Mouse (Mus musculus) pancreas, adult 10 weeks (tissue): ENCODE results near the gene Grpel1. TPM values are rescaled to one million over a fixed set of nuclear protein-coding genes. Genes with fewer than 3 reads are reported as not detected.

Experiments
- polyA plus RNA-seq: library from polyadenylated mRNA; stranded (reverse); fragments of 350-450 nt; fragmentation: Illumina TruSeq; extraction: RNeasy Lipid Tissue Mini Kit (QIAGEN cat#74804); gene quantifications from one replicate; pipeline ENCODE4 v1.2.3, GENCODE M21; 2015; ENCODE audit warnings: low read depth, low replicate concordance; ENCODE audit not compliant: insufficient read depth

Gene Grpel1
- polyA plus RNA-seq: 4.2 TPM

GRCm38 (mm10) chr5:36464709-36465661 lies at the start of gene Grpel1:
Gene Grpel1, plus strand, starts transcription at chr5:36464998.

GRCm38 (mm10) chr5:36484171-36484990 lies 19.6 kb downstream of the Grpel1 start, which contains the start of the genes Tada2b and Ccdc96:
Gene Tada2b, minus strand, starts transcription at chr5:36484285.
Gene Ccdc96, plus strand, starts transcription at chr5:36484588.

Other genes with a start within 250 kb of the Grpel1 start
- 0.59 TPM for gene Sorcs2, start 66.9 kb upstream of the Grpel1 start, polyA plus RNA-seq
- gene Tada2b, start 19.3 kb downstream of the Grpel1 start, polyA plus RNA-seq: 4.3 TPM
- gene Ccdc96, start 19.6 kb downstream of the Grpel1 start, polyA plus RNA-seq: not detected
- gene Tbc1d14, start 128.3 kb downstream of the Grpel1 start, polyA plus RNA-seq: 5.2 TPM
- gene D5Ertd579e, start 231.0 kb downstream of the Grpel1 start, polyA plus RNA-seq: 8.2 TPM